Mouse (Mus musculus) ES-E14 (cell line): ENCODE results near the gene Pde4d. TPM values are rescaled to one million over a fixed set of nuclear protein-coding genes. Genes with fewer than 3 reads are reported as not detected.

ENCODE experiments used
- DNase-seq: peaks from one replicate; pipeline ENCODE4 v3.0.0-alpha.2; 2013; ENCODE audit warnings: low read depth, low spot score
- H3K27ac ChIP-seq: 2 replicates; pipeline ENCODE4 v1.5.1; 2012; ENCODE audit warnings: low read depth, mild to moderate bottlenecking, low read length, moderate library complexity, mixed read lengths; ENCODE audit not compliant: poor library complexity, insufficient read depth, severe bottlenecking
- H3K36me3 ChIP-seq: 2 replicates; pipeline ENCODE4 v1.6.1; 2012; ENCODE audit warnings: mild to moderate bottlenecking, low read length, moderate library complexity, mixed read lengths; ENCODE audit not compliant: control insufficient read depth, poor library complexity, insufficient read depth, severe bottlenecking
- H3K4me1 ChIP-seq, 2 experiments: fragments of 150-350 bp in 1 of 2; sonication (generic) in 1 of 2; 2 replicates each; pipeline ENCODE4 v1.6.1; 2012; ENCODE audit warnings: low read length in 2 of 2, mild to moderate bottlenecking in 1 of 2, mixed read lengths in 1 of 2; ENCODE audit not compliant: control insufficient read depth in 2 of 2, insufficient read depth in 2 of 2, poor library complexity in 1 of 2
- H3K4me3 ChIP-seq, 2 experiments: fragments of 150-350 bp in 1 of 2; sonication (generic) in 1 of 2; 2 replicates each; pipeline ENCODE4 v1.5.1; 2012; ENCODE audit warnings: low read length in 2 of 2, low read depth in 1 of 2, mild to moderate bottlenecking in 1 of 2, mixed read lengths in 1 of 2; ENCODE audit not compliant: insufficient read depth in 1 of 2, poor library complexity in 1 of 2, severe bottlenecking in 1 of 2
- H3K9ac ChIP-seq: 2 replicates; pipeline ENCODE4 v1.6.1; 2012; ENCODE audit warnings: low read depth, mild to moderate bottlenecking, low read length, mixed read lengths; ENCODE audit not compliant: poor library complexity, insufficient read depth, severe bottlenecking
- H3K9me3 ChIP-seq: fragments of 150-350 bp; sonication (generic); 2 replicates; pipeline ENCODE4 v1.6.1; 2012; ENCODE audit warnings: low read depth, mild to moderate bottlenecking, low read length; ENCODE audit not compliant: control insufficient read depth, insufficient read depth
- CHD2 ChIP-seq: IDR thresholded peaks from 2 replicates; pipeline ENCODE4 v1.6.1; 2014; ENCODE audit warnings: mild to moderate bottlenecking, low read depth, low read length, inconsistent platforms
- HCFC1 ChIP-seq: IDR thresholded peaks from 2 replicates; pipeline ENCODE4 v1.6.1; 2012; ENCODE audit warnings: low read length, inconsistent platforms, borderline replicate concordance; ENCODE audit not compliant: insufficient read depth
- MAFK ChIP-seq: IDR thresholded peaks from 2 replicates; pipeline ENCODE4 v1.6.1; 2014; ENCODE audit warnings: mild to moderate bottlenecking, low read depth, low read length, inconsistent platforms; ENCODE audit not compliant: insufficient read depth
- ZC3H11A ChIP-seq: IDR thresholded peaks from 2 replicates; pipeline ENCODE4 v1.6.1; 2012; ENCODE audit warnings: low read depth, mild to moderate bottlenecking, inconsistent platforms, low read length, borderline replicate concordance
- ZNF384 ChIP-seq: IDR thresholded peaks from 2 replicates; pipeline ENCODE4 v1.6.1; 2012; ENCODE audit warnings: low read depth, low read length, inconsistent platforms
- in situ Hi-C, 2 experiments: fragments of 600-800 bp; cut with MboI; formaldehyde crosslinking; loops; one replicate each; pipeline ENCODE4 v1.15.1; 2025; ENCODE audit warnings: low sequenced_read_pairs in 2 of 2, inconsistent platforms in 1 of 2; ENCODE audit not compliant: unreplicated experiment in 2 of 2
- total RNA-seq: library from RNA; depleted of rRNA; stranded (reverse); fragments of 300-350 nt; gene quantifications from 2 replicates; pipeline ENCODE4 v1.2.3, GENCODE M21; 2012

The Pde4d gene
- total RNA-seq, 1 experiment, result 10.4 TPM

GRCm38 (mm10) chr13:108820487-108820886 lies 370.7 kb downstream of the Pde4d start:
- no peaks in the 10 kb centered on the region for H3K9me3 ChIP-seq
- no peaks in the 10 kb centered on the region for H3K4me1 ChIP-seq
- TF ChIP-seq ZC3H11A, result no peak
- TF ChIP-seq ZNF384, result no peak
- TF ChIP-seq CHD2, result no peak
- TF ChIP-seq HCFC1, result no peak
- no peak for TF ChIP-seq MAFK
- in situ Hi-C loops, result no loop called here
- no peak for DNase-seq
- no peak overlapping the region for H3K4me3 ChIP-seq
- H3K27ac ChIP-seq, result no peak overlapping the region
- H3K36me3 ChIP-seq, result no peaks in the 10 kb centered on the region
- H3K9ac ChIP-seq, result no peak overlapping the region

- Histone ChIP-seq H3K9ac (no peak overlapping the region), H3K4me1 (no peaks in the 10 kb centered on the region), H3K9me3 (no peaks in the 10 kb centered on the region), H3K27ac (no peak overlapping the region), H3K4me3 (no peak overlapping the region), H3K36me3 (no peaks in the 10 kb centered on the region)
- no peak for DNase-seq
- no peak for TF ChIP-seq ZNF384
- TF ChIP-seq ZC3H11A, result no peak
- no peak for TF ChIP-seq CHD2
- TF ChIP-seq HCFC1, result no peak
- no peak for TF ChIP-seq MAFK
- in situ Hi-C loops, result no loop called here
Observed at GRCm38 (mm10) chr13:108821270-108821669, 371.5 kb downstream of the Pde4d start.

GRCm38 (mm10) chr13:108824638-108825310 lies 375.0 kb downstream of the Pde4d start:
- Histone ChIP-seq H3K9ac (no peak overlapping the region), H3K4me1 (no peaks in the 10 kb centered on the region), H3K9me3 (no peaks in the 10 kb centered on the region), H3K4me3 (no peak overlapping the region), H3K36me3 (no peaks in the 10 kb centered on the region), H3K27ac (no peak overlapping the region)
- TF ChIP-seq ZNF384, result no peak
- no peak for TF ChIP-seq HCFC1
- TF ChIP-seq MAFK, result no peak
- no peak for TF ChIP-seq CHD2
- in situ Hi-C loops, result no loop called here
- DNase-seq, result no peak

GRCm38 (mm10) chr13:108825501-108825900 lies 375.8 kb downstream of the Pde4d start:
- H3K9ac ChIP-seq, result no peak overlapping the region
- H3K27ac ChIP-seq, result no peak overlapping the region
- TF ChIP-seq ZC3H11A (no peak), CHD2 (no peak), HCFC1 (no peak), ZNF384 (no peak), MAFK (no peak)
- H3K9me3 ChIP-seq, result no peaks in the 10 kb centered on the region
- no peaks in the 10 kb centered on the region for H3K36me3 ChIP-seq
- no peak overlapping the region for H3K4me3 ChIP-seq
- no peak for DNase-seq
- in situ Hi-C loops, result no loop called here
- H3K4me1 ChIP-seq, result no peaks in the 10 kb centered on the region

- Histone ChIP-seq H3K36me3 (no peaks in the 10 kb centered on the region), H3K4me3 (no peak overlapping the region), H3K9ac (no peak overlapping the region), H3K27ac (no peak overlapping the region), H3K9me3 (no peaks in the 10 kb centered on the region), H3K4me1 (no peaks in the 10 kb centered on the region)
- TF ChIP-seq CHD2, result no peak
- TF ChIP-seq MAFK, result no peak
- TF ChIP-seq HCFC1, result no peak
- TF ChIP-seq ZNF384, result no peak
- TF ChIP-seq ZC3H11A, result no peak
- in situ Hi-C loops, result no loop called here
- DNase-seq, result no peak
Observed at GRCm38 (mm10) chr13:108834197-108834596, 384.4 kb downstream of the Pde4d start.
